Mouse (Mus musculus) gastrocnemius, adult 8-10 months (tissue): ENCODE data around the gene Zfp213. TPM values are rescaled to one million over a fixed set of nuclear protein-coding genes. Genes with fewer than 3 reads are reported as not detected.
"Not testable (repeated sequence)": the region's sequence is repeated elsewhere in the genome, so short reads cannot be mapped to it uniquely, and the experiment has no call there.

Experiments used
- DNase-seq, 2 experiments: peaks; one replicate each; pipeline ENCODE4 v3.0.0; 2022; ENCODE audit warnings: low spot score in 2 of 2
- total RNA-seq, 4 experiments: library from RNA; stranded (reverse); gene quantifications; 2 replicates each; pipeline ENCODE4 v1.2.4; 2022

Gene Zfp213
- total RNA-seq, 4 experiments from 2014 or later, result 2.1 to 2.7 (median 2.2) TPM

DNA sequence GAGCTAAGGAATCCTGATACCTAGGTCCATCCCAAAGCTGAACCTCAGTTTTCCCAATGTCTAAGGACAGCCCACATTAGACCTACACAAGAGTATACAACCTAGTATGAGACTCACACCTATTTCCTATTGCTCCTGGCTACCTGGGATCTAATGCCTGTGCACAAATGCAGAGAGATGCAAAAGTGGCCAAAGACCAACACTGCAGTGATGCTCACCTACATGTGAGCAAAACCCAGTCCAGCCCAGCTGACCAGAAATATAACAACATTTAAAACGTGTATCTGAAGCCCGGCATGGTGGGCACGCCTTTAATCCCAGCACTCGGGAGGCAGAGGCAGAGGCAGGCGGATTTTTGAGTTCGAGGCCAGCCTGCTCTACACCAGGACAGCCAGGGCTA lies 18.2 kb downstream of the Zfp213 start:
- no peak for DNase-seq

DNA sequence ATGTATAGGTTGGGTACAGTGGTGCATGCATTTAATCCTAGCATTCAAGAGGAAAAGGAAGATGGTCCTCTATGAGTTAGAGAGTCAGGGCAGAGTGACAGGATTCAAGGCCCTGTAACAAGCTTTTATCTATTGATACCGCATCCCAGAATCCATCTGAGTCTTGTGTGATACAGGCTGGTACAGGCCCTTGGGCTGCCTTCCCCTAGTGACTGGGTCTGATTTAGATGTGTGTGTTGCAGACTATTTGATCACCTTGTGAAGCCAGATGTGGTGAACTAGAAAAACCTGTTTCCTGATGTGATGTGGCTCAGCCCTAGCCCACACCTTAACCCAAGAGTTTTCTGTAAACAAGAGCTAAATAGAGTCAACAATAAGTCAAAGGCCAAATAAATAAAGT lies 19.3 kb downstream of the Zfp213 start:
- DNase-seq, result no peak

DNA sequence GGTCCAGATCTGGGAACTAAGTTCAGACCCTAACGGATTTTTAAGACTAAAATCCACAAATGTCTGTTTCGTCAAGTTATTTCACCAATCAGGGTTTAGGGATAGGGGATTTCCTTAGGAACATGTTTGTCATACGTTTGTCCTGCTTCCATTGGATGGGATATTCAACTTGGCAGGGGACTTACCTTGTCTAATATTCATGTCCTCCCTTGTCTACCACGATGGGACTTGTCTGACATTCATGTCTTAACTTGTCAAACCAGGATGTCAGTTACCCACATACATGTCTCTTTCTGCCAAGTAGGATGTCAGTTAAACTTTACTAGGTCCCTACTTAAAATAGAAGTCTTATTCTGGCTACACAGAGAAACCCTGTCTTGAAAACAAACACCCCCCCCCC lies 20.1 kb downstream of the Zfp213 start:
- no peak for DNase-seq

DNA sequence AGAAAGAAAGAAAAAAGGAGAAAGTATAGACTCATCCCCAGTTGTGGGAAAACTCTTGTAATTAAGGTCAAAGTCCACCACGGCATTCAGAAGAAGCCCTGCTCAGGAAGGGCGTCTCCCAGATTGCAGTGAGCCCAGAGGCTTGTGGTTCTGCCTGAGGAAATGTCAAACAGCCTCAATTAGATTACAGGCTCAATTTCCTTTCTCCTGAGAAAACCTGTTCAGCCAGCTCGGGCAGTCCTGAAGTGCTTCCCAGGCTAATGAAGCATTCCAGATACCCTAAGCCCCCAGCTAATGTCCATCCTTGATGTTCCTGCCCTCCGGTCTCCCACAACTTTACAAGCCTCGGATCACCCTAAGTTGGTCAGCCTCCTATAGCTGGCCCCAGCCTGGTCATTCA lies 20.7 kb downstream of the Zfp213 start:
- no peak for DNase-seq

DNA sequence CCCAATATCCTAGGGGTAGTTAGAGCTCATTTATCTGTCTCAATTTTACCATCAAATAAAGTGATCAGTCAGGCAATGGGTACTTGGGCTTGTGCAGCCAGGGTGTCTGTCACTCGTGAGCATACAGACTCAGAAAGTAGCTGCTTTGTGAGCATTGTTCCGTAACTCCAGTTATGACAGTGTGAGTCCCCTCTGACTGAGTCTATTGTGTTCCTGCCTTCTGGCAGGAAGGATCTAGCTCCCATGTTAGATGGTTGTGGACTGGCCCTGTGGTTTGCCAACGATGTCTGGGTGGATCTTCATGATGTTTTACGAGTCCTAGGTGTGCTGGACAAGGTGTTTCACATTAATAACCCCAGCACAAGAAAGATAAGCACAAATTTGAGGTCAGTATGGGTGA lies 21.2 kb downstream of the Zfp213 start:
- no peak for DNase-seq

DNA sequence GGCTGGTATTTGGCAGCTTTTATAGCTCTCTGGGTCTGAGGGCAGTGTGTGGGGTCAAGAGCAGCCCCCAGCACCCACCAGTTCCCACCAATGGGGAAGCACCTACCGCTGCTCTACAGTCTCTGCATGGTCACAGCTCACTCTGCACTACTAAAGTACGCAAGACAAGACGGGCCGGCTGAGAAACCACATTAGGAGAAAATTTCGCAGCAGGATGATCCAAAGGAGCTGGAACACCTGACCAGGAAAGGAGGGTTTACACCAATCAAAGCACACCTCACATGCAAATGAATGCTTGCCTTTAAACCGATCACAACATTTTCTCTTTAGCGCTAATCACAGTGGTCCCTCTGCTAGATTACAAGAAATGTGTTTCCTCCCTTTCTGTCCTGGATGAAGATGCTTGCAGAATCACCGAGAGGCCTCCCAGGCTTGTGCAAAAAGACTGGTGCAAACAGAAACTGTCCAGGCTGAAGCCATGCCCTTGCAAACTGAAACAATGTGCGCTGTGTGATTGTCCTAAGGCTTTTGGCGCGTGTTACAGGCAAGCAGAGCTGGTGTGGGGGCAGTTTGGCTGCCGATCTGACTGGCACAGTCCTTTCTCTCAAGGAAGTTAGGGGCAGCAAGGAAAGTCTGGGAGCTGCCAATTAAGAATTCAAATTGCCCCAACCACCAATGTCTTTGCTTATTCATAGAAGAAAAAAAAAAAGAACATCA lies 21.9 kb downstream of the Zfp213 start:
- DNase-seq, result no peak

DNA sequence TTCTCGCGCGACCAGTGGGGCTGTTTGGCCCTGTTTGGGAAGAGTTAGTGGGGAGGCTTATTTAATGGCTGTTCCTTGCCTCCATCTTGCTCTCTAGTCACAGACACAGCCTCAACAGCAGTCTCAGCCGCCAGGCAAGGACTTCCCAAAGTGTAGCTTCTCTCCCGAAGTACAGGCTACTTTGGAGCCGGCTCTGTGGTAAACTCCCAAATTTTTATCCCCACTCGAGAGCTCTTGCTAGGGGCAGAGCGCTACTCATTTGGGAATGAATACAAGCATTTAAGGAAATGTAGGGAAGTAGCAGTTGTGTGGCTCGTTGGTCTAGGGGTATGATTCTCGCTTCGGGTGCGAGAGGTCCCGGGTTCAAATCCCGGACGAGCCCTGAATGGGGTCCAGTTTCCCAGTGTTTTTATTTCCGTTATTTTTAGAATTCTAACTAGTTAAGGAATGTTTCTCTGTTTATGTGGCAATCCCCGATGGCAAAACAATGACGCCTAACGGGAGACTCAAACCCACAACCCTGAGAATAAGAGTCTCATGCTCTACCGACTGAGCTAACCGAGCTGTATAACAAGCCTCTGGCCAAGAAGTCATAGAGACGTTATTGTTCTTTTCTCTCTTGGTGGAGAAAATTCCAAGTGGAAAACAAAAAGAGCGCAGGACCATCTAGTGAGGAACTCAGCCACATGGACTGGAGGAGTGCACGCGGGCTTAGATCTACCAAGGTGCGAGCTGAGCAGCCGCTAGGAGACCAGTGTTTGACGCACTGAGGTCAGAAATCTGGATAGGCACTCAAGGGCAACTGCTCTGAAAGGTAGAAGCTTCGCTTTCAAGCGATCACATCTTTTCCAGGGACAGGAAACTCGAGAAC lies 23.2 kb downstream of the Zfp213 start:
- DNase-seq, result no peak

DNA sequence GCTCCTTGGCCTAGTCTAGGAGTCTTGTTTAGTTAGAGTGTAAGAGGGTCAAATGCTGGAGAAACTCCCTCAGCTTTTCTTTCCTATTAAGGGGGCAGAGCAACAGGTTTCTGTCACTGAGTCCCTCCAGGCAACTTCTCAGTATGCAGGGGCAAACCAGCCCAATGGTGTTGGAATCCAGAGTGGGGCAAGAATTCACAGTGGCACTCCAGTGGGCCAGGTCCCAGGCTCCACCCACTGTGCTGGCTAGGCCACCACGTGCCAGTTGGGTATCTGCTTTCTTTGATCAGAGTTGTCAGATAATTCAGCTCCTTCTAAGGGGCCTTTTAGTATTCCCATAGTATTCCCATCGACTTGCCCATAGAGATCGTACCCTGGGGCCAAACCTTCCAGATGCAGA lies 23.9 kb downstream of the Zfp213 start:
- DNase-seq, result no peak

DNA sequence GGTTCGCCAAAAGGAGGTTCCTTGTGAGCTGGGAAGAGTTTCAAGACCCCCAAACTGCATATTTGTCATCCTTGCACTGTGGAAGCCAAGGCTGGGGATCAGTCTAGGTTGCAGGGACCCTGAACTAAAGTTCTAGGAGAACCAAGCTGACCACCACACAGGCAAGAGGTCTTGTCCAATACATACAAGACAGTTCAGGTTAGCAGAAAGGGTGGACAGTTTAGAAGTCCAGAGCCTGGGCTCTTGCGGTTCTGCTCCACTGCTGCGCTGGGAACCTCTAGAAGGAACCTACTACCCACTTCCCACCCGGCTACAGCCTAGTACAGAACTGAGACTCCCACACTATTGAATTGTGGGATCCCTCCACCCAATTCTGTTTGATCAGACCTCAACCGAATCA lies 24.4 kb downstream of the Zfp213 start:
- no peak for DNase-seq

DNA sequence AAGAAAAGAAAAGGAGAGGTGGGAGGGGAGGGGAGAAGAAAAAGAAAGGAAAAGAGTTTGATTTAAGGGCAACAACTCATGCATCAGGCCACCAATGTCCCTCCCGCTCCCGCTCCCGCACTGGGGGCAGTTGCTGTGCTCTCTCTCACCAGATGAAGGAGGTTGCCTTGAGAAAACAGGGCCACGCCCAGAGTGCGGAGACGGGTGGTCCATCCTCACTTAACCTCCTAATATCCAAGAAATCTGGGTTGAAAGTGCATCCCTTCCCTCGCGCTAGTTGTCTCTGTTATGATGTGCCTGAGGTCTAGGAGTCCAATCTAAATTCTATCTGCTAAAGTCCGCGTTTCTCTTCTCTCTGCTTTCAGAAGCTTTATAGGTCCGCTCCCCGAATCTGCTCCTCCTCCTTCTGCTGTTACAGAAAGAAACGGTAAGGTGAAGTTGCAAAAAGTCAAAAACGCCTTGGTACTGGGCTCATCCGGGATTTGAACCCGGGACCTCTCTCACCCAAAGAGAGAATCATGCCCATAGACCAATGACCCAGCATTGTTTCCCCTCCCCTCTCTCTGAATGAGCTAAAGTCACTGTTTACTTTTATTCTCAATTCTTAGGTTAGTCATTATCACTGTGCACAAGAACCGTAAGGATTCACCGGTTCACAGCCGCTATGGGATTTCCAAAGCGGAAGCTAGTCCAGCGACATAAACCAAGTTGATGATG lies 25.6 kb downstream of the Zfp213 start:
- DNase-seq, result no peak

DNA sequence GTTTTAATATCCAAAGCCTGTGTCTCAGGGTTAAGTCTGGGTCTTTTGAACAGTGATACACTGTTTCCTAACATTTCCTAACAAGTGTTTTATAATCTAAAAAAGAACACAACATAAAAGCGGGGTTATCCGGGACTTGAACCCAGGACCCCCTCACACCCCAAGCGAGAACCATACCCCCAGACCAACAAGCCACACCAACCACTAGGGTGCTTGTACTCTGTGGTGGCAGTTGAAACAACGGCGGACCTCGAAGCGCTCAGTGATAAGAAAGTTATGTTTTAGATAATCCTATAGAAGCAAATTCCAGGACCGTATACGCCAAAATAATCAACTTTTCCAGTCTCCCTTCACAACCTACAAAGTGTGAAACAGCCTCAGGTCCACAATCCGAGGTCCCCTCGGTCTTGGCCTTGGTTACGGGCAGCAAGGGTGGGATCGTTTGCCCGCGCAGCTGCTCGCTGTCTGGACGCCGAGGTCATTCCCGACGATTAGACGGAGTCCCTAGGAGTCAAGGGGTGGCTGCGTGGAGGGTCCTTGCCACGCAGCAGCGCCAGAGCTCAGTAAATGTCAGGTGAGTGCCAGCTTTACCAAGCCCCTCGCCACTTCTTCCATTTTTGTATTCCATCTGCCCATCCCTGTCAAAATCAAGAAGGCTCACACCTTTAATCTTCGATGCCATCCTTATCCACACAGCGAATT lies 26.3 kb downstream of the Zfp213 start:
- no peak for DNase-seq

DNA sequence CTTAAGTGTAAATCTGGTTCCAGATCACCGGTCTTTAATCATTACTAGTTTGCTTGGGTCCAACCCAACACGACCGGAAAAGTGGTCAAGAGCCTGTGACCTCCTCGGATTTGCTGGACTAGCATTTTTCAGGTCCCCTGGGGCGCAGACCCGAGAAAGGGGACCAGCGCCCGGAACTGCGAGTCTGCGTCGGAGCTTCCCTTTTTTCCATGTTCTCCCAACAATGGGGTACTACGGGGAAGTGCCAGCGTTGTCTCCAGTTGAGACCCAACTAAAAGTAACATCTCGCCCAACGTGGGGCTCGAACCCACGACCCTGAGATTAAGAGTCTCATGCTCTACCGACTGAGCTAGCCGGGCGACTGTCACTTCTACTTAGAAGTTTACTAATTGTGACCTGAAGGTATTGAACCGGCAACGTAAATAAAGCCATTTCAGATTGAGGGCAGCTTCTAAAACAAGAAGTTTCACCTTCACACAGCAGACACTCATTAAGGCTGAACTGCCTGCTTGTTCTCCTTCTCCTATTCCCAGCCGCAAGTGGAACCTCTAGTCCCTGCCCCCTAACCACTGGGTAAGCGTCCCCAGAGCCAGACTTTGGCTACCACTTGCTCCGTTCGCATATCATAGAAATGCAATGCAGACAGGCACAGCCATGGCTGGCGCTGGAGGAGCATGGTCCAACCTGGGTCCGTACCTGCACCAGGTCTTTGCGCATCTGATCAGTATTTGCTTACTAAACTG lies 28.8 kb downstream of the Zfp213 start:
- DNase-seq, result not testable (repeated sequence)

DNA sequence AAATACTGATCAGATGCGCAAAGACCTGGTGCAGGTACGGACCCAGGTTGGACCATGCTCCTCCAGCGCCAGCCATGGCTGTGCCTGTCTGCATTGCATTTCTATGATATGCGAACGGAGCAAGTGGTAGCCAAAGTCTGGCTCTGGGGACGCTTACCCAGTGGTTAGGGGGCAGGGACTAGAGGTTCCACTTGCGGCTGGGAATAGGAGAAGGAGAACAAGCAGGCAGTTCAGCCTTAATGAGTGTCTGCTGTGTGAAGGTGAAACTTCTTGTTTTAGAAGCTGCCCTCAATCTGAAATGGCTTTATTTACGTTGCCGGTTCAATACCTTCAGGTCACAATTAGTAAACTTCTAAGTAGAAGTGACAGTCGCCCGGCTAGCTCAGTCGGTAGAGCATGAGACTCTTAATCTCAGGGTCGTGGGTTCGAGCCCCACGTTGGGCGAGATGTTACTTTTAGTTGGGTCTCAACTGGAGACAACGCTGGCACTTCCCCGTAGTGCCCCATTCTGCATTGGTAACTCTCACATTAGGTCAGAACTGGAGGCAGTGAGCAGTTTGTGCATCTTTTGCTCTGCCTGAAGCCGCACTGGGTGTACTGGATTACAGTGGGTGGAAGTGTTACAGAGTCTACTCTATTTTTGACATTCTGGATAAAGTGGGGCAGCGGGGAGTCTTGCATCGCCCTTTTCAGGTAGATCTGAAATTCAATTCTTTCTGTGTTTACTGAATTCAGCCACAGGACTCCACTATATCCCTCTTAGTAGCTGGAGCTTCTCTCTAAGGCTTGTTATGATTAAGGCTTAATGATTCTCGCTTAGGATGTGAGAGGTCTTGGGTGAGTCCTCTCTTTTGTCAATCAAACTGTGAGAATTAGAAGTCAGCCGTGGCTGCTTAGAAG lies 30.2 kb downstream of the Zfp213 start:
- not testable (repeated sequence) for DNase-seq

DNA sequence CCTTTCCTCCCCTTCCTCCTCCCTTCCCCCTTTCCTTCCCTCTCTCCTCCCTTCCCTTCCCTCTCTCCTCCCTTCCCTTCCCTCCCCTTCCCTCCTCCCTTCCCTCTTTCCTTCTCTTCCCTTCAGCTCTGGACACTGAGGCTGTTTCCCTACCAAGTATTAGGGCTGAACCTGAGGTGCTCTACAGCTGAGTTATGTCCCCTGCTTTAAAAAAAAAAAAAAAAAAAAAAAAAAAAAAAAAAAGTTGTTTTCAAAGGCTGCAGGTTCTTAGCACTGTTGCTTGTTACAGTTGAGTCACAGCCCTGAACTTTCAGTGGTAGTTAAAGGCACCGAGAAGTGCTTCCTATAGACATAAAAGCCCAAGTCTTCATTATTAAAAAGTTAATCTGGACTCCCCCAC lies 32.6 kb downstream of the Zfp213 start:
- DNase-seq, result not testable (repeated sequence)

DNA sequence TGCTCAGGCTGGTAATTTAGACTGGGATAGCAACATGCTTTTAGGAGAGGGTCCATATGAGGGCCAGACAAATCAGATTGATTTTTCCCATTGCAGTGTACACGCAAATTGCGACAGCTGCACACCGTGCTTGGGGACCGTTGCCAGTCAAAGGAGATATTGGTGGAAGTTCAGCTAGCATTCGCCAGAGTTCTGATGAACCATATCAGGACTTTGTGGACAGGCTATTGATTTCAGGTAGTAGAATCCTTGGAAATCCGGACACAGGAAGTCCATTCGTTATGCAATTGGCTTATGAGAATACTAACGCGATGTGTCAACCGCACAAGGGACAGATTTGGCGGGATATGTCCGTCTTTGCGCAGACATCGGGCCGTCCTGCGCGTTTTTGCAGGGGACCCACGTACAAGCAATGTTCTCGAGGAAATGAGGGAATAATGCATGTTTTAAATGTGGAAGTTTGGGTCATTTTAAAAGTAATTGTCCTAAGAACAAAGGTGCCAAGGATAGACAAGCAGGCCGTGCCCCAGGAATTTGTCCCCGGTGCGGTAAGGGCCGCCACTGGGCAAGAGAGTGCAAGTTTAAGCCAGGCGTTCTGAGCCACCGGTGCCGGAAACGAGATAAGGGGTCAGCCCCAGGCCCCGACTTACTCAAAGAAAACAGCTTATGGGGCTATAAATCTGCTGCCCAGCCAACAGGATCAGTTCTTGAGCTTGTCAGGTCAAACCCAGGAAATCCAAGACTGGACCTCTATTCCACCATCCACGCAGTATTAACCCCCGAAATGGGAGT lies 40.9 kb downstream of the Zfp213 start:
- DNase-seq, result not testable (repeated sequence)

DNA sequence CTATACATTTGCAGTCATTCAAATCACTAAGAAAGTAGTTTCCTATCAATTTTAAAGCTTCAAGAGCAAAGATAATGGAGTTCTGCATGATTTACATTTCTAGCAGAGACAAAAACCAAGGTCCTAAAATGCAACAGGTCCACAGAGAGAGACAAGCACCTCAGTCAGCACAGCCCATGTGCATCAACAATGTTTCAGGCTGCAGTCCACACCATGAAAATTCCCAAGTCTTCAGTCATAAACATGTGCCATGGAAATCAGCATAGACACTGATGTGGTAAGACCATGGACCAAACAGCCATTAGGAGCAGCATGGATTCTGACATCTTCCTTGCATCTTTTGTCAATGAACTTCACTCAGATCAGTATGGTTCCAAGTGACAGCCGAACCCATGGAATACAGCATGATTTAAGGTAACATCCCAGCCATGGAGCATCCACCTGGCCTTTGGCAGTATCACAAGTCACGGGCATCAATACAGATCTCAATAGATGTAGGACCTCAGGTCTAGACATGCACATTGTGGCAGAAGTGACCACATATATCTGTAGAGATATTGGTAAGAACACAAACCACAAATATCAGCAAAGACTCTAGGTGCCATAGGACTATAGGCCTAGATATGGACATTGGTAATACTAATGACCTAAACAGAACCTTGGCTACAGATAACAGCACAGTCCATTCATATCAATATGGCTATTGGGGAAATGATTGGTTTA lies 45.2 kb downstream of the Zfp213 start:
- DNase-seq, result no peak
